Mouse (Mus musculus) WW6 (cell line): ENCODE measurements around the gene Ogfod2.

Experiments
- DNase-seq: peaks from one replicate; pipeline ENCODE4 v3.0.0-alpha.2; 2013; ENCODE audit warnings: low read depth, low spot score

Gene Ogfod2

DNA sequence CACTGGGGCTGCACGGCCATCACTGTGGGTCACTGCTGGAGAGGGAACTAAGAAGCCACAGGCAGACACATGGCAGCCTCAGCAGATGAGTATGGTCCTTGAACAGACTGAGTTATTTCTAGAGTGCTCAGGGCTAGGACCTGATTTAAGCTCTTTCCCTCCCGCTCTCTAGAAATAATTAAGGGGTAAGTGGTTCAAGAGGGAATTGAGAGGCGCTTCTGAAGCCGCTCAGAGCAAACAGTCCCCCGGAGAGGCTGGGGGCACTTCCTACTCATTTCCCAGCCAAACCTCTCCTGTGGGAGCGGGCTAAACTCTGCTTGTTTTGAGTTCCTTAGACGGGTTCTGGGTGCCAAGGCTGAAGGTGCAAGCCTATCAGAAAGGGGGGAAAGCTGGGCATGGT, 38.8 kb downstream of the Ogfod2 start:
- no peak for DNase-seq

DNA sequence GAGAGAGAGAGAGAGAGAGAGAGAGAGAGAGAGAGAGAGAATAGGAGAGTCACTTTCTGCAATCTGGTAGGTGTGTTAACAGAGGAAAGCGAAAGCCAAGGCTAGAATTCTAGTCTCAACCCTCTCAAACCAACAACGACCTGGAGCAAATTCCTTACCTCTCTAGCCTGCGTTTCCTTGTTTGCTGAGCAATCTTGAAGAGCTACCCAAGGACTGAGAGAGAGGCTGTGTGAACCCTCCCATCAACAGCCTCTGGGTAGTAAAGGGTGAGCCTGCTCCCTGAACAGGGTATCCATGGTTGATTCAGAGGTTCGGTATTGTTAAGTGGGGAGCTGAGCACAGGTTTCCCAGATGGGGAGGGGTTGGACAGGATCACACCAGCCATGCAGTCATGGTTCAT, 40.6 kb downstream of the Ogfod2 start:
- DNase-seq = no peak

DNA sequence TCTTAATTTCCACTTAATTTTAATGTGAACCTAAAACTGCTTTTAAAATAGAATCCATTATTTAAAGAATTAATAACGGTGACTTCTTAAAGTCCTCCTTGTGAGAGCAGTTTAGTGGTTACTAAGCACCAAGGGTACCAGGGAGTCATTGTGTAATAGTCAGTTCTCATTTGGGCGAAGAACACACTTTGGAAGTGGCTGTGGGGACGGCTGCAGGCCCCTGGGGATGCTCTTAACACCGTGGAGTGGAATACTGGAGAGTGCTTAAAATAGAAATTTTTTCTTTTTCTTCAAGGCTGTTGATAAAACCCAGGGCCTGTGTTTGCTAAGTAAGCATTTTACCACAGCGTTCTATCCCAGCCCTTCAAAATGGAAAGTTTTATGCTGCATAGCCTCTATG, 43.8 kb downstream of the Ogfod2 start:
- DNase-seq = no peak

DNA sequence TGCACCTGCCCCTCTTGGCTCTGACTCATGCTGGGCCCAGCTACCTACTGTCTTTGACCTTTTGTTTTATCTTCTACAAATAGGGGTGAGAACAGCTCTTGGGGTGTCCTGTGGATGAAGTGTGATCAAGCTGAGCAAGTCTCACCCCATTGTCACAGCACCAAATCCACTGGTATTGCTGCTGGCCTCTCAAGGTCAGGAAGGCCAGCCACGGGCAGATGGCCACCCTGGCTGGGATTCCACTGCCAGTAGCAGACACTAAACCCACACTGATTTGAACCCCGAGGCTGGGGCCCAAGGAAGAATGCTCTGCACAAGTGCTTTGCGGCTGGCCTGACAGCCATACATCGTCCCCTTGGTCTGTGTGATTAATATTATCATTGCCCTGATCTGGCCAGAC, 46.2 kb downstream of the Ogfod2 start:
- no peak for DNase-seq

DNA sequence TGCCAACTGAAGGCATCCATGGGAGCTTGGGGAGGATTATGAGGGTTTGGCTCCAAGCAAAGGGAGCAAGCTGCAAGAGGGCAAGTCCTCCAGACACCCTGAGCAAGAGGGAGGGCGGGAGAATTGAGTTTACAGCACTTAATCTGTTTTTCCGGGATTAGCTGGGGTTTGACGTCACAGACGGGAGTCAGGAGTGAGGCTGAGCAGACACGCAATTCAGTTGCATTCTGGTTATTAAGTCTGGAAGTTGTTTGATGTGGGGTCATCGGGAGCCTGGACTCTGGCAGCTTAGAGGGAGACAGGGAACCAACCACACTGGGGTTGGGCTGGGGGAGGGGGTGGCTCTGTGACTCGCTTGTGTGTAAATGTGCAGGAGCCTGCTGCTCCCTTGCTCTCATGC, 47.4 kb downstream of the Ogfod2 start:
- DNase-seq = no peak

DNA sequence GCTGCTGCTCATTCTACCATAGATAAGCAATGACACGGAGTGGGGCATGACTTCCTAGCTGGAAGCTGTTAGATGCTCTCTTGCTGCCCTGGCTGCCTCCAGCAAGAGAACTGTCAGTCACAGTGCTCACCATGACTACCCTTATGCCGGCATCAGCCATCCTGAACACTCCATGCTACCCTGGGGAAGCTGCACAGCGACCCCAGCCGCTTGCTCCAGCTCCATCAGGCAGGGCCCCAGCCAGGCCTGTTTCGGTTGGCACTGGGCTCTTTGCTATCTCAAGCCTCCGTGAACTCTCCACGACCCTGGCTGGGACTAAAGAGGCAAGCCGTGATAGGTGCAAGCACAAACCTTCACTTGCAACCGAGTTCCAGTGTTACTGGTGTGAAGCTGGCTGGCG, 49.7 kb downstream of the Ogfod2 start:
- no peak for DNase-seq

DNA sequence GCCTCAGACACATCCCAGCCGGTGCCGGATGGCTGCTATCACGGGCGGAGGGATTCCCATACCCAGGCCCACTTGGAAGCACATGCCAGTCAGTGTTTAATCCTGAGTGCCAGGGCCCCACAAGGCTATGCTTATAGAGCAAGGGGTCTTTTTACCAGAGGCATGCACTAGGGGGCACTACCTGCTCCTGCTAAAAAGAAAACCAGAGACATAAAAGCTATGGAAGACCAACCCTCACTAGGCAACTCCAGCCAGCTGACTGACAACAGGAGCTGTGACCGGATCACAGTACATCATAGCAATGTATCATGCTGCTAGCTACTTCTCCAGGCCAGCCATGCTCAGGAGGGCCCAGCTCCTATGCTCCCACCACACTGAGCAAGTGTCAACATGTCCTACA, 50.5 kb downstream of the Ogfod2 start:
- peak; percentile 33 for DNase-seq

DNA sequence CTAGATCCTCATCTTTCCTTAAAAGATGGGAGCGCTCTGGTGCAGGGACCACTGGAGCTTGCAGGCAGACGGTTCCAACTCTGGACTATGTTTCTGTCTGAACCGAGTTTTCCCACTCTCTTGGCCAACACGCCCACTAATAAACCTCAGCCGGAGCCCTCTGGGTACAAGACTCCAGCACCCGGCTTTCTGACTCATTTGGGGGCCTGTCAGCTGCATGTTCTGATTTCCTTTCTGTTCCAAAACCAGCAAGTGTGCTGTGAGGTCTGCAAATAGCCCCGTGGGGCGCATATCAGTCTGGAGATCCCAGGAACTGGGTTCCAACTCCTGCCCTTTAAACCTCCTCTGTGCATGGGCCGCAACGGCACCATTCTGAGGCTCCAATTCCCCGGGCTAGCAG, 51.3 kb downstream of the Ogfod2 start:
- DNase-seq = no peak
